Mouse (Mus musculus) CH12.LX (cell line): ENCODE measurements at regions not wholly inside any gene's neighbourhood (a gene's known extent, or its start where the extent isn't known, plus 50 kb on each side); places are given as distances from the start of the nearest gene placed in this dataset.

Experiments used
- CTCF ChIP-seq, 2 experiments: IDR thresholded peaks in 1 of 2; conservative IDR thresholded peaks in 1 of 2; 2 replicates each; pipeline ENCODE4 v1.5.1; 2011 to 2012; ENCODE audit warnings: low read depth in 2 of 2, low read length in 2 of 2, improper control_type of control experiment in 1 of 2, inconsistent platforms in 1 of 2, mild to moderate bottlenecking in 1 of 2, moderate library complexity in 1 of 2
- ZNF384 ChIP-seq: IDR thresholded peaks from 2 replicates; pipeline ENCODE4 v1.6.1; 2012; ENCODE audit warnings: low read depth, low read length, improper control_type of control experiment, inconsistent platforms

GRCm38 (mm10) chr5:53408235-53408634 is 57.7 kb upstream of the Rbpj start:
- TF ChIP-seq CTCF (conservative IDR thresholded peaks at IDR 0.05 in 1 of 2, IDR thresholded peaks at IDR 0.05 in 1 of 2; ENCODE audit: low read depth in 2 of 2, low read length in 2 of 2) (no peak), ZNF384 (no peak)
